Mouse (Mus musculus): ENCODE measurements at regions not wholly inside any gene's neighbourhood (a gene's known extent, or its start where the extent isn't known, plus 50 kb on each side); places are given as distances from the start of the nearest gene placed in this dataset.

DNA sequence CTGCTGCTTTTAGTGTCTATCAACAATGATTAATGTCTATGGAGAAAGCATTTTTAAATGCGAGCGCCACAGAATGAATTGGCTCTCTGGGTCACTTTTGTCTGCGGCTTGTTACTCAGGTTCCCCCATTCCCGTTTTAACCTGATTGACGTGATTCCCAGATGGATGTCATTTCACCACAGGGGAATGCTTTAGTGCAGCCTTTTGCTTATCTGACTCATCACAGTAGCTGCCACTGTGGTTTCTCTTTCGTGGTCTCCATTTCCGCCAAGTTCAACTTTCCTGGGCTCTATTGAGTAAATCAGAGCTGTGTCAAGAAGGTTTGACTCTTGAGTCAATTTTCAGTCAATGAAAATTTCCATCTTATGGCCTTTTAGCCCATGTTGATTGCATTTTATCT, 110.6 kb upstream of the Aldh1b1 start:
- ATAC-seq, result no peak
- Histone ChIP-seq H3K36me3 (ENCODE audit: control insufficient read depth, insufficient read depth) (no peaks in the 10 kb centered on the region), H3K4me1 (replicated peaks; ENCODE audit: control insufficient read depth, insufficient read depth, low read length) (peaks cover 22% of the 10 kb centered on the region), H3K9ac (replicated peaks; ENCODE audit: low read depth, low read length) (no peak overlapping the region), H3K27ac (ENCODE audit: low read length) (no peak overlapping the region), H3K4me3 (replicated peaks; ENCODE audit: low read length) (no peak overlapping the region), H3K9me3 (ENCODE audit: control insufficient read depth, low read length) (no peaks in the 10 kb centered on the region), H3K4me2 (ENCODE audit: low read length) (no peak overlapping the region), H3K27me3 (replicated peaks; ENCODE audit: control insufficient read depth, insufficient read depth, low read length) (no peaks in the 10 kb centered on the region)
- WGBS, result 57% methylated on average over 7 of the region's 7 CpGs

DNA sequence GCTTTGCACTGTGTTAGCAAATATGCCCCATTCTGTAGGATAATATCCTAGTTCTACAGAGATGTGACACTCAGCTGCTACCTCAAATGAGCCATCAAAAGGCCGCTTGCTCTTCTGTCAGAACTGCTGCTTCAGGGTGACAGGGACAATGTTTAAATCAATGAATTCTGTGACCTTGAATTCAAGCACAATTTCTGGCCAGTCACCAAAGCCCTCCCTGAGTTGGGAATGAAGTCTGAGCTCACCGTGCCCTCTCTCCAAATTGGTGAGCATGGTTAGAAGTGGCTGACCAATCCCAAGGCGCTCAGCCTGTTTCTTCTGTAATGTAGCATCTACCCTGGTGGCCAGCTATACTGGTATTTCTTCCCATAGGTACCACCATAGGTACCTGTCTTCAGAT, 113.8 kb upstream of the Aldh1b1 start:
- no peaks in the 10 kb centered on the region for H3K27me3 ChIP-seq (replicated peaks; ENCODE audit: control insufficient read depth, insufficient read depth, low read length)
- no peak overlapping the region for H3K4me3 ChIP-seq (replicated peaks; ENCODE audit: low read length)
- H3K9ac ChIP-seq (replicated peaks; ENCODE audit: low read depth, low read length), result no peak overlapping the region
- H3K4me2 ChIP-seq (ENCODE audit: low read length), result no peak overlapping the region
- peaks cover 12% of the 10 kb centered on the region for H3K4me1 ChIP-seq (replicated peaks; ENCODE audit: control insufficient read depth, insufficient read depth, low read length)
- no peaks in the 10 kb centered on the region for H3K9me3 ChIP-seq (ENCODE audit: control insufficient read depth, low read length)
- no peaks in the 10 kb centered on the region for H3K36me3 ChIP-seq (ENCODE audit: control insufficient read depth, insufficient read depth)
- H3K27ac ChIP-seq (ENCODE audit: low read length), result no peak overlapping the region
- WGBS, result 79% methylated on average over 3 of the region's 3 CpGs
- no peak for ATAC-seq

DNA sequence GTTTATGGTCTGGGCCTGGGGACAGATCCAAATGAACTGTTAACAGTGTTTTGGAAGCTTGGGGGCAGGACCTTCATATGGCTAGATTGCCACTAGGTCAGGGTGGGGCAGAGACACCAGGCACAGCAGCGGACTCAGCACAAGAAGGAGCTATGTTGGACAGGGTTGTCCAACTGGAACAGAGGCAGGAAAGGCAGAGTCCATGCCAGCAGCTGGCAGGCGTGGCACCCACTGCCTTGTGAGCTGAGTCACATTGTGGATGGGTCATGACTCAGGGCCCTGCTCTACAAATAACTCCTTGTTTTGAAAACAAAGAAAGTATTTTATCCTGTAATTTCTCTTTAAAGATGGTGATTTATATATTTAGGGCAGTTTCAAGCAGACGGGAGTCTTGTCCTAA, 115.6 kb upstream of the Aldh1b1 start:
- H3K9me3 ChIP-seq (ENCODE audit: control insufficient read depth, low read length), result no peaks in the 10 kb centered on the region
- H3K4me1 ChIP-seq (replicated peaks; ENCODE audit: control insufficient read depth, insufficient read depth, low read length), result no peaks in the 10 kb centered on the region; the same call in 1 of the 2 replicates
- no peak for ATAC-seq
- no peak overlapping the region for H3K9ac ChIP-seq (replicated peaks; ENCODE audit: low read depth, low read length)
- WGBS, result 82% methylated on average over 3 of the region's 3 CpGs
- no peak overlapping the region for H3K4me3 ChIP-seq (replicated peaks; ENCODE audit: low read length)
- no peaks in the 10 kb centered on the region for H3K27me3 ChIP-seq (replicated peaks; ENCODE audit: control insufficient read depth, insufficient read depth, low read length)
- H3K27ac ChIP-seq (ENCODE audit: low read length), result no peak overlapping the region
- H3K4me2 ChIP-seq (ENCODE audit: low read length), result no peak overlapping the region
- H3K36me3 ChIP-seq (ENCODE audit: control insufficient read depth, insufficient read depth), result no peaks in the 10 kb centered on the region

GRCm38 (mm10) chr4:45682746-45683145, 116.1 kb upstream of the Aldh1b1 start:
- H3K9me3 ChIP-seq (ENCODE audit: control insufficient read depth, low read length), result no peaks in the 10 kb centered on the region
- H3K4me3 ChIP-seq (replicated peaks; ENCODE audit: low read length), result no peak overlapping the region
- H3K27ac ChIP-seq (ENCODE audit: low read length), result no peak overlapping the region
- H3K4me2 ChIP-seq (ENCODE audit: low read length), result no peak overlapping the region
- H3K36me3 ChIP-seq (ENCODE audit: control insufficient read depth, insufficient read depth), result no peaks in the 10 kb centered on the region
- WGBS, result 87% methylated on average over 8 of the region's 8 CpGs
- H3K9ac ChIP-seq (replicated peaks; ENCODE audit: low read depth, low read length), result no peak overlapping the region
- ATAC-seq, result no peak
- H3K27me3 ChIP-seq (replicated peaks; ENCODE audit: control insufficient read depth, insufficient read depth, low read length), result no peaks in the 10 kb centered on the region
- H3K4me1 ChIP-seq (replicated peaks; ENCODE audit: control insufficient read depth, insufficient read depth, low read length), result no peaks in the 10 kb centered on the region

GRCm38 (mm10) chr4:45676137-45676536, 122.7 kb upstream of the Aldh1b1 start:
- Histone ChIP-seq H3K4me1 (replicated peaks; ENCODE audit: control insufficient read depth, insufficient read depth, low read length) (peaks cover 22% of the 10 kb centered on the region), H3K9me3 (ENCODE audit: control insufficient read depth, low read length) (no peaks in the 10 kb centered on the region), H3K4me2 (ENCODE audit: low read length) (no peak overlapping the region), H3K27ac (ENCODE audit: low read length) (no peak overlapping the region), H3K36me3 (ENCODE audit: control insufficient read depth, insufficient read depth) (no peaks in the 10 kb centered on the region), H3K9ac (replicated peaks; ENCODE audit: low read depth, low read length) (no peak overlapping the region), H3K27me3 (replicated peaks; ENCODE audit: control insufficient read depth, insufficient read depth, low read length) (no peaks in the 10 kb centered on the region), H3K4me3 (replicated peaks; ENCODE audit: low read length) (no peak overlapping the region)
- ATAC-seq, result no peak
- 73% methylated on average over 6 of the region's 6 CpGs for WGBS

GRCm38 (mm10) chr4:45674291-45674690, 124.5 kb upstream of the Aldh1b1 start:
- H3K36me3 ChIP-seq (ENCODE audit: control insufficient read depth, insufficient read depth), result no peaks in the 10 kb centered on the region
- ATAC-seq, result no peak
- H3K9me3 ChIP-seq (ENCODE audit: control insufficient read depth, low read length), result no peaks in the 10 kb centered on the region
- H3K27ac ChIP-seq (ENCODE audit: low read length), result no peak overlapping the region
- no peak overlapping the region for H3K4me2 ChIP-seq (ENCODE audit: low read length)
- WGBS, result 90% methylated on average over 10 of the region's 10 CpGs
- H3K4me1 ChIP-seq (replicated peaks; ENCODE audit: control insufficient read depth, insufficient read depth, low read length), result peaks cover 22% of the 10 kb centered on the region
- no peak overlapping the region for H3K9ac ChIP-seq (replicated peaks; ENCODE audit: low read depth, low read length)
- H3K4me3 ChIP-seq (replicated peaks; ENCODE audit: low read length), result no peak overlapping the region
- no peaks in the 10 kb centered on the region for H3K27me3 ChIP-seq (replicated peaks; ENCODE audit: control insufficient read depth, insufficient read depth, low read length)

DNA sequence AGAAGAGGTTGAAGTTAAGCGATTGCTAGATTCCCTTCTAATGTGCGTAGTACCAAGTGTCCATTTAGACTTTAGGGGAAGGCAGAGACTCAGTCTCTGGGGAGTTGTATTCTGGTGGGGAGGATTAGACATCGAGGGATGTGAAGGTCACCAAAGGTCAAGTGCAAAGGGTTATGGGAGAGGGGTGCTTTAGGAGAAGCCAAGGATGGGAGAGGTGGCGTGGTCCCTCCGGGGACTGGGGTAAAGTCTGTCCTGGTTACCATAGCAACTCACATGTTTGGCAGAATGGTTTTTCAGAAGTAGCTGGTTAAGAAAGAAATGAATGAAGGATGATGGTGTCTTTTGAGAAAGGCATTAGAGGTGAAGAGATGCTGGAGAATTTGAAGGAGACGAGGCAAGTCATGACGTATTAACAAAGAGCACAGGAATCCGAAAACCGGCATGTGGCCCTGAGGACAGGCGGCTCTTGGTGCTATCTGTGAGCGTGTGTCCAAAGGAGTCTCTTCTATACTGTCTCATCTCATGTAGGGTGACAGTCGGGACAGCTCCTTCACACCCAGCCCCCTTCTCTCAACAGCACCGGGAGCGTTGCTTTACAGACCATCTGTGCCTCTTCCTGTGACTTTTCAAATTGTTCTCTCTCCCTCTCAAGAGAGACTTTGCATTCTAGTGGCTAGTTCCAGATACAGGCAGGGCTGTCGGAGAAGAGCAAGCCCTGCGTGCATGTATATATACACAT, 125.6 kb upstream of the Aldh1b1 start:
- Histone ChIP-seq H3K4me3 (replicated peaks; ENCODE audit: low read length) (no peak overlapping the region), H3K9me3 (ENCODE audit: control insufficient read depth, low read length) (no peaks in the 10 kb centered on the region), H3K36me3 (ENCODE audit: control insufficient read depth, insufficient read depth) (no peaks in the 10 kb centered on the region), H3K27me3 (replicated peaks; ENCODE audit: control insufficient read depth, insufficient read depth, low read length) (no peaks in the 10 kb centered on the region), H3K9ac (replicated peaks; ENCODE audit: low read depth, low read length) (no peak overlapping the region), H3K27ac (ENCODE audit: low read length) (peak overlapping the region; percentile 75), H3K4me2 (ENCODE audit: low read length) (no peak overlapping the region), H3K4me1 (replicated peaks; ENCODE audit: control insufficient read depth, insufficient read depth, low read length) (peaks cover 22% of the 10 kb centered on the region)
- WGBS, result 50% methylated on average over 16 of the region's 16 CpGs
- ATAC-seq, result peak; percentile 86

- Histone ChIP-seq H3K9me3 (ENCODE audit: control insufficient read depth, low read length) (no peaks in the 10 kb centered on the region), H3K9ac (replicated peaks; ENCODE audit: low read depth, low read length) (no peak overlapping the region), H3K36me3 (ENCODE audit: control insufficient read depth, insufficient read depth) (no peaks in the 10 kb centered on the region), H3K4me1 (replicated peaks; ENCODE audit: control insufficient read depth, insufficient read depth, low read length) (peaks cover 22% of the 10 kb centered on the region), H3K4me3 (replicated peaks; ENCODE audit: low read length) (no peak overlapping the region), H3K4me2 (ENCODE audit: low read length) (no peak overlapping the region), H3K27ac (ENCODE audit: low read length) (peak overlapping the region; percentile 75), H3K27me3 (replicated peaks; ENCODE audit: control insufficient read depth, insufficient read depth, low read length) (no peaks in the 10 kb centered on the region)
- ATAC-seq, result 0 out of 2 replicates have a peak, but pooled peaks have one; percentile 27
- 38% methylated on average over 16 of the region's 16 CpGs for WGBS
Measured at GRCm38 (mm10) chr4:45672262-45673076, 126.4 kb upstream of the Aldh1b1 start.

- Histone ChIP-seq H3K36me3 (ENCODE audit: control insufficient read depth, insufficient read depth) (no peaks in the 10 kb centered on the region), H3K9ac (replicated peaks; ENCODE audit: low read depth, low read length) (no peak overlapping the region), H3K4me1 (replicated peaks; ENCODE audit: control insufficient read depth, insufficient read depth, low read length) (no peaks in the 10 kb centered on the region), H3K4me2 (ENCODE audit: low read length) (no peak overlapping the region), H3K4me3 (replicated peaks; ENCODE audit: low read length) (no peak overlapping the region), H3K9me3 (ENCODE audit: control insufficient read depth, low read length) (no peaks in the 10 kb centered on the region), H3K27ac (ENCODE audit: low read length) (no peak overlapping the region), H3K27me3 (replicated peaks; ENCODE audit: control insufficient read depth, insufficient read depth, low read length) (no peaks in the 10 kb centered on the region)
- 93% methylated on average over 8 of the region's 8 CpGs for WGBS
- ATAC-seq, result no peak
Measured at GRCm38 (mm10) chr4:45664372-45664771, 132.1 kb upstream of the Shb start.
